Mouse (Mus musculus) erythroid progenitor cell, adult 5-6 weeks (primary cell): Measurements from ENCODE around the gene Rftn1. TPM values are rescaled to one million over a fixed set of nuclear protein-coding genes. Genes with fewer than 3 reads are reported as not detected.
"Not testable (repeated sequence)": the region's sequence is repeated elsewhere in the genome, so short reads cannot be mapped to it uniquely, and the experiment has no call there.

Source experiments
- ATAC-seq: replicated peaks from 2 replicates; pipeline ENCODE4 v1.8.0; 2016; ENCODE audit warnings: moderate number of reproducible peaks, mild to moderate bottlenecking, moderate TSS enrichment, inconsistent platforms; ENCODE audit not compliant: poor library complexity, low FRiP score, severe bottlenecking
- total RNA-seq, 2 experiments: library from RNA; stranded (forward) in 1 of 2; stranded (reverse) in 1 of 2; fragments of 150-400 nt in 1 of 2; fragments of 186-747, 209-891 nt in 1 of 2; gene quantifications; 2 replicates each; pipeline versions ENCODE4 v1.2.3 to v1.2.4; 2015 to 2017; ENCODE audit warnings: low replicate concordance in 2 of 2

Gene Rftn1
- 2.9 and 4.6 TPM in 2 replicates for total RNA-seq (2015; ENCODE audit: low replicate concordance)
- total RNA-seq (2017; ENCODE audit: low replicate concordance): 3.6 and 5.4 TPM in 2 replicates

GRCm38 (mm10) chr17:50190131-50191015 is at the start of gene Rftn1:
Rftn1 (minus strand) TSS chr17:50190674.
- ATAC-seq: no peak

GRCm38 (mm10) chr17:50237818-50238610 is 47.5 kb upstream of the Rftn1 start:
- ATAC-seq: no peak

GRCm38 (mm10) chr17:50237436-50237709 is 46.9 kb upstream of the Rftn1 start:
- ATAC-seq: 0 out of 2 replicates have a peak, but pooled peaks have one; percentile 63

- ATAC-seq: no peak
Measured at GRCm38 (mm10) chr17:50236702-50237435, 46.4 kb upstream of the Rftn1 start.

GRCm38 (mm10) chr17:50235943-50236701 is 45.6 kb upstream of the Rftn1 start:
- no peak for ATAC-seq

GRCm38 (mm10) chr17:50233956-50234355 is 43.5 kb upstream of the Rftn1 start:
- no peak for ATAC-seq

- ATAC-seq: no peak
Measured at GRCm38 (mm10) chr17:50232821-50233220, 42.3 kb upstream of the Rftn1 start.

- no peak for ATAC-seq
Measured at GRCm38 (mm10) chr17:50231206-50231605, 40.7 kb upstream of the Rftn1 start.

- ATAC-seq: no peak
Measured at GRCm38 (mm10) chr17:50229534-50229933, 39.1 kb upstream of the Rftn1 start.

- ATAC-seq: no peak
Measured at GRCm38 (mm10) chr17:50227366-50227765, 36.9 kb upstream of the Rftn1 start.

- ATAC-seq: no peak
Measured at GRCm38 (mm10) chr17:50224718-50225117, 34.2 kb upstream of the Rftn1 start.

GRCm38 (mm10) chr17:50217978-50218377 is 27.5 kb upstream of the Rftn1 start:
- no peak for ATAC-seq

- ATAC-seq: no peak
Measured at GRCm38 (mm10) chr17:50215104-50215503, 24.6 kb upstream of the Rftn1 start.

- ATAC-seq: no peak
Measured at GRCm38 (mm10) chr17:50213117-50213516, 22.6 kb upstream of the Rftn1 start.

GRCm38 (mm10) chr17:50211816-50212215 is 21.3 kb upstream of the Rftn1 start:
- no peak for ATAC-seq

GRCm38 (mm10) chr17:50209831-50210230 is 19.4 kb upstream of the Rftn1 start:
- ATAC-seq: no peak

GRCm38 (mm10) chr17:50208137-50209045 is 17.9 kb upstream of the Rftn1 start:
- ATAC-seq: no peak

GRCm38 (mm10) chr17:50206262-50206661 is 15.8 kb upstream of the Rftn1 start:
- not testable (repeated sequence) for ATAC-seq
